Mouse (Mus musculus) T-helper 1 cell (primary cell): ENCODE measurements around the gene Mt1.
"Not testable (repeated sequence)": the region's sequence is repeated elsewhere in the genome, so short reads cannot be mapped to it uniquely, and the experiment has no call there.

Source experiments
- in situ Hi-C: fragments of 300-600 bp; cut with MboI, MseI; formaldehyde crosslinking; loops from one replicate; pipeline ENCODE4 v1.15.1; 2025; ENCODE audit warnings: high pct_unique_total_duplicates

The Mt1 gene

DNA sequence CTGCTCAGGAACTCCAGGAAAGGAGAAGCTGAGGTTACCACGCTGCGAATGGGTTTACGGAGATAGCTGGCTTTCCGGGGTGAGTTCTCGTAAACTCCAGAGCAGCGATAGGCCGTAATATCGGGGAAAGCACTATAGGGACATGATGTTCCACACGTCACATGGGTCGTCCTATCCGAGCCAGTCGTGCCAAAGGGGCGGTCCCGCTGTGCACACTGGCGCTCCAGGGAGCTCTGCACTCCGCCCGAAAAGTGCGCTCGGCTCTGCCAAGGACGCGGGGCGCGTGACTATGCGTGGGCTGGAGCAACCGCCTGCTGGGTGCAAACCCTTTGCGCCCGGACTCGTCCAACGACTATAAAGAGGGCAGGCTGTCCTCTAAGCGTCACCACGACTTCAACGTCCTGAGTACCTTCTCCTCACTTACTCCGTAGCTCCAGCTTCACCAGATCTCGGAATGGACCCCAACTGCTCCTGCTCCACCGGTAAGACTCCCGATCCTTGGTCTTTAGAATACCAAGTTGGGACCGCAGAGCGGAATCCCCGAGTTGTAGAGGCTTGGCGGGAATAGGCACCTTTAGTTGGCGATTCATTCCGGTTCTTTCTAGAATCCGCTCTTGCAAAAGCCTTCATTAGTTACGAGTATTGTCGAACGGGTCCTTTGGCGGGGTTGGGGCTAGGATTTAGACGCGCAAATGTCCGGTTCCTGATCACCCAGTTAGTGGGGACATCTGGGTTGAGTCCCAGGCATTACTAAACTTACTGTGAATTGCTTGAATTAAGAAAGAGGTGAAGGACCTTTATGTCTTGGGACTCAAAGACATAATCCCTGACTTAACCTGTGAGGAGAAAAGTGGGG is at the start of gene Mt1:
Gene Mt1, plus strand, starts transcription at position 226 of the 856 bp plus-strand sequence.
- in situ Hi-C loops: no loop called here

DNA sequence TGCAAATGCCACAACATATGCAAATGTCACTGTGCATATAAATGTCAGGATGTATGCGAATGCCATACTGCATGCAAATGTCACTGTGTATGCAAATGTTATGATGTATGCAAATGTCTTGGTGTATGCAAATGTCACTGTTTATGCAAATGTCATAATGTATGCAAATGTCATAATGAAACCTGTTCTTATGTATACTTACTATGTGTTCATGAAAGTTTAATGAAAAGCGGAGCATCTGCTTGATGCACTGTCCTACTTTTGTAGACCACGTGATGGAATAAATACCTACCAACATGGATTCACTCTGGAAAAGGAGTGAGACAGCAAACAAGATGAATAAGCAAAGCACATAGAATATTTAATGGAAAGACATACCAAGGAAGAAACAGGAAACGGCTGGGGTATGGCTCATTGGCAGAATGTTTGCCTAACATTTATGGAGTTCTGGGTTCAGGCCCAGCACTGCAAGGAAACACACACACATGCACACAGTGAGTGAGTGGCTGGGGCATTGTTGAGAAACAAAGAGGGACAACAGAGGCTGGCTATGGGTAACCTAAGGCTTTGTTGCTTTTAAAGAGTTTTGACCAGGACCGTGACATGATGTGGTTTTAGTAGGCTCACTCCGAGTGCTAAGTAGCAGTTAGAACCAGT is 49.6 kb upstream of the Mt1 start:
- in situ Hi-C loops: no loop called here

DNA sequence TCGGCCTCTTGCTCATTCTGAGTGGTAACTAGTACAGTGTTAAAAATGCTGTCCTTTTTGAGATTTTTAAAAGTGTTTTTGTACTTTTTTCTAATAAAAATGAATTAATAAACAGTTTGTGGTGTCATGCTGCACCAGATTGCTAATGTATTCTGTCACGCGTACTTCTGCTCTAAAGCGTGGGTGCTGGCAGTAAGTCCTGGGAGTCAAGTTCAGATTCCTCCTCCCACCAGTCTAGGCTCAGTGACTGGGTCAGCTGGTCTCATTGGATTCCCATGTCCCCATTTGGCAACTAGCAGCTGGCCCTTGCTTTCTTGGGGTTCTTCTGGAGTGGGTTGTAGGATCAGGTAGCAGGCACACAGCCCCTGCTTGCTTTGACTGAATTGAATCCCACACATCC is 48.8 kb upstream of the Mt1 start:
- in situ Hi-C loops: no loop called here

DNA sequence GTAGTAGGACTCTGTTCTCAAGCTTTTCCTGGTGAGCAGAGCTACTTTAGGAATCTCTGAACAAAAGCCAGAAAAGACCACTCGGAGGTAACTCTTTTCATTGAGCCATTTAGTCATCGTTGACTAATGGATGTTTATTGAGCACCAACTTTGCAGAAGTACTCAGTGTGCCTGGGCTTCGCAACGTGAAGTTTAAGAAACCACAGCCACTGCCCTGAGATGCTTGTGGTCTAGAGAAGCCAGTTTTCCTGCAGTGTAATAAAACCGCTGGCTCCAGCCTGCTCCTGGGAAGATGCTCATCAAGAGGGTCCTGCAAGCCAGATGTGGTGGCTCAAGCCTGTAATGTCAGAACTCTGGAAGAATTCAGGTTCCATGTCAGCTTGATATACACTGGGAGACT is 46.8 kb upstream of the Mt1 start:
- in situ Hi-C loops: no loop called here

DNA sequence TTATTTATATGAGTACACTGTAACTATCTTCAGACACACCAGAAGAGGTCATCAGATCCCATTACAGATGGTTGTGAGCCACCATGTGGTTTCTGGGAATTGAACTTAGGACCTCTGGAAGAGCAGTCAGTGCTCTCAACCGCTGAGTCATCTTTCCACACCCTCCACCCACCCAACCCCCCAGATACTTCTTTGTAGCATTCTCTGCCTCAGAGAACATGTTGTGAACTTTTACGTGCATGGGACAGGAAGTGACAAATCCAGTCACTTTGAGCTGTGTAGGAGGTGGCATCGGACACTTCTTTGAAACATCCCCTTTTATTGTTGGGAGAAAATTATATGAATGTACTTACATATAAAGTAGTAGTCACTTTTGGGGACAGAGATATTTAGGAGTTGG is 44.3 kb upstream of the Mt1 start:
- in situ Hi-C loops: not testable (repeated sequence)

DNA sequence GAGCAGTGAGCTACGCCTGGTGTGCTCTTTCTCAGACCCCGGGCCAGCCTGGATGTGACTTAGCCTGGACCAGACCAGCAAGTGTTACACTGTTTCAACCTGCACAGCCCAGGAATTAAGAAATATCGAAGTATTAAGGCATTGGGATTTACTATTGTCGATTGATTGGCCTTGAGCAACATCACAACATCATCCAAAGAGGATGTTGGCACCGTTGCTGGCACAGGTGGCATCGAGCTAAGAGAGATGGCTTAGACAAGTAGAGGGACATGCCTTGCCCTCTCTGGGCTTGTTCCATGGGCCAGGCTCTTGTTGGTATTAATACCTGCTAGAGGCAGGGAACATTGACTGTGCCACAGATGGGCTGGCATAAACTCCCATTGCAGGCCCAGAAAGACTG is 43.3 kb upstream of the Mt1 start:
- in situ Hi-C loops: no loop called here

DNA sequence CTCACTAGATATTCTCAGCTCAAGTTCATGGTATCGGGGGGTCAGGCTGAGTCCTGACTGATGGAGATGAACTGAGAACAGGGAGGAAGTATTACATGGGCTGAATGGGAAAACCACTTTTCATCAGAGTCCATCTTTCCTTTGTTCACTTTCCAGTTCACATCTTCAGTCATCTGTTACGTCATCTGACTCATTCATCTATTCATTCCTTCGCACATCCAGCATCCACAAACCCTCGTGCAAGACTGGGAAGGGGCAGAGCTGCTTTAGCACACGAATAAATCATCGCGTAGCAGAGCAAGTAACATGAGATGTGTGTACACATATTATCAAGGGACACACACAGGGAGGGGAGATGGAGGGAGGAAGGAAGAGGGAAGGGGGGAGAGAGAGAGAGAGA is 42.7 kb upstream of the Mt1 start:
- in situ Hi-C loops: no loop called here

DNA sequence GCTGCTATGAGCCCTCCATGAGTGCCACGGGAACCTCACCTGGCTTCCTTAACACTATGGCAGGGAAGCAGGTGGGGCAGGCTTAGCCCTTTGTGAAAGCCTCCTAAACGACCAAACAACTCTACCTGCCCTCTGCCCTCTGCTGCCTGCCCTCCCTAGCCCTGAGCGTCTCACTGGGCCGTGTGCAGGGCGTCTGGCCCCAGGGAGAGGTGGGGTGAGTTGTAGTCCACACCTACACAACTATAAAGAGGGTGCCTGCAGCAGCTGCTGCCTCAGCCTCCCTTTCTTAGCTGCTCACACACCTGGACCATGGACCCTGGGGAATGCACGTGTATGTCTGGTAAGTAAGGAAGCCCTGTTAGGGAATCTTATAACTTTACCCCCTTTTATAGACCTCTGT is 41.9 kb upstream of the Mt1 start, which contains the start of gene Mt4:
Gene Mt4, plus strand, starts transcription at position 265 of the 400 bp plus-strand sequence.
- in situ Hi-C loops: no loop called here

DNA sequence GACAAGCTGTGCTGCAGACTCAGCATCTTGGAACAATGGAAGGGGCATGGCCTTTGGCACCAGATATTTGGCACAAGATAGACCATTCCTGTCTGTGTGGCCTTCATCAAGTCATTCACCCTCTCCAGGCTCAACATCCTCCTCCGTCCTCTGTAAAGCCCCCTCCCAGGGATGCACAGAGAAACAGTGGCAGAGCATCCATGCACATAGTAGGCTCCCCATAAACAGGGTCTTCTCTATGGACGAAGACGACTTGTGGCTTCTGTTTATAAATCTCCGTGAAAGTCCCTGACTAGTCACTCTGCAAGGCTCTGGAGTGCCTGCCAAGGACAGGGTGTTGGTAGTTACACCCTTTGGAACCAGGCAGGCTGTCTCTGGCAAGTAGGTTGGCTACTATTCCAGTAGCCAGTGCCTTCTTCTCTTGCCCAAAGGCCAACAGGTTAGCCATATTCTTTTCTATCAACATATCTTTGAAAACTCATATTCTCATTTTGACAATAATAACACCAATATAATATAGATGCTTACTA is 38.6 kb upstream of the Mt1 start:
- in situ Hi-C loops: no loop called here

DNA sequence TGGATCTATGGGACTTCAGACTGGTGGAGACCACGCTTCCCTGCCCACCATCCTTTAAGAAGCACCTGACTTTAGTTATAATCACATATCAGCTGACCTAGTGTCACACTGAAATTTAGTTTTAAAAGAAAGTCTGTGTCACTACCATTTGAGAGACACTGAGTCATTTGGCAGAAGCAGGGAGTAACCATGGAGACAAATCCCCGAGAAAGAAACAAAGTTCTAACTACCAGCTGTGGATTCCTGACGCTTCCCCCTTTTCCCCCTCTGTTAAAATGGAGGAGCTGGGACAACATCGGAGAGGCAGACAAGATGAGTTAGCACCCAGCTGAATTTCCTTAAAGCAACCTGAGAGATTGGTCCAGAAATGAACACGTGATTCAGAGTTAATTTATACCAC is 30.6 kb upstream of the Mt1 start:
- in situ Hi-C loops: no loop called here

DNA sequence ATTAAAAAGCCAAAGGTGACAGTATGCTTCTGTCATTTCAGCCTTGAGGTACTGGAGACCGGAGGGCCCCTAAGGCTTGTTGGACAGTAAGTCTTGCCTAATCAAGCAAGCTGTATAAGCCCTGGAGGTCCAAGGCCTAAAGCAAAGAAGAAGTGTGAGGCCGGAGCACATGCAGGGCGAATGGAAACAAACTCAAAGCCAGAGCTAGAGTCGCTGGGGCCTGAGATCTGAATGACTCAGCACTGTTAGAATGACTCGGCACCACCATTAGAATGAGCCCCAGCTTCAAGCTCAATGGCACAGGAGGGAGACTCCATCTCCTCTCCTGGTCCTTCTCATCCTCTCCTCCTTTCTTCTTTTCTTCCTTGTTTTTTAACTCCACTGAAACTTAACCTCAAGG is 28.0 kb upstream of the Mt1 start:
- in situ Hi-C loops: no loop called here

DNA sequence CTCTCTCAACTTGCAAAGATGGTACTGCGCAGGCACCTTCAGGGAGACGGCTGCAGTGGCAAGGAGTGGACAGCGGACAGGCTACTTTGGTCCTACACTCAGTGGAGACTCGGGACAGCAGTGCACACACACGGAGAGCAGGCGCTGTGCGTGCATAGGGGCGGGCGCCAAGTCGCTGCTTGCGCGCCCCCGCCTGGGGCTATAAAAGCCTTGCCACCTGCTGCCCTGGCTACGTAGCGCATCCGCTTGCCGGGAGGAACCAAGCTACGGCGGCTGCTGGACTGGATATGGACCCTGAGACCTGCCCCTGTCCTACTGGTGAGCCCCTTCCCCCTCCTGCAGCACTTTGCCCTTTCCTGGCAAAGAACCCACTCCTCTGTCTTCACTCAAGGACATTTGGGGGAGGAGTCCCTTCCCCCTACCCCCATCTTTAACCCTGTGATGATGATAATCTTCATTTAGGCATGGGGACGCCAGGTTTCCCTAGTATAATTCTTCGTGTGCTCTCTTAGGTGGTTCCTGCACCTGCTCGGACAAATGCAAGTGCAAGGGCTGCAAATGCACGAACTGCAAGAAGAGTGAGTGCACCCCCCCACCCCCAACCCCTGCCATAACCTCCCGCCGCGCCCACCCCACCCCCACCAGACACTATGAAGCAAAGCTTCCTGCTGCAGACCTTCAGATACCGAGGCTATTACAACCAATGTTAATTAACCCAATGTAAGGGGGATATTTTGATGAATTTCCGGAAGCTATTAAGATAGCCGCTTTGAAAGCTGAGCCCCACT is 26.2 kb upstream of the Mt1 start, which contains the start of gene Mt3:
Gene Mt3, plus strand, starts transcription at position 95 of the 788 bp plus-strand sequence.
- in situ Hi-C loops: no loop called here

DNA sequence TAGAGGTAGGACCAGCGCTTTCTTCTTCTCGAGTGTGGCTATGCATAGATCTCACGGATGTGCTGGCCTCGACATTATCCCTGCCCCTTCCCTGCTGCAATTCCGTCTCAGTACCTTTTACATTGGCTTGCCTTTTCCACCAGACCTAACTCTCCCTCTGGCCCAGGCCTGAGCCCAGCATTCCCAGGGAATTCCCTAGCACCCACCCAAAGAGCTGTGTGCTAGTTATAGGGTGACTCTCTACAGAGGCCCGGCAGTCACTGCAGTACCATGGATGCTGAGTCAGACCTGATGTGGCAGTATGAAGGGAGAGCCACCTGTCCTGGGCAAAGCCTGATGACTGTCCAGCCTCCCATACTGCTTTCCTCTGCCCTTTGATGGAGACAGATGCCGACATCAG is 25.4 kb upstream of the Mt1 start:
- in situ Hi-C loops: no loop called here

DNA sequence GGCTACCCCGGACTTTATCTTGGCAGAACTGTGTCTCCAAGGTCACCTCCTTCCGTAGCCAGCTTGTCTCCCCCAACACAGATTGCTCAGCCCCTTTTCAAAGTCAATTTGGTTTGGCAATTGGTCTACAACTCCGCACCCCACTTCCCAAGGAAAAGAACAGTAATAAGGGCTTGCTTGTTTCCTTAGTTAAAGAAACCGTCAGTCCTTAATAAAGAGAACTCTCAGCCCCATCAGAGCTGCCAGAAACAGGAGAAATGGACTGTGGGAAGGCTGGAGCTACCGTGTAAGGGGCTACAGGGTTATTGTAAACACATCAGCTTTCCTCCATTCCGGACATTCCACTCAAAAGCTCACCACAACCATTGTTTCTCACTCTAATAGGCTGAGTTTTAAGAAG is 24.3 kb upstream of the Mt1 start:
- in situ Hi-C loops: no loop called here

DNA sequence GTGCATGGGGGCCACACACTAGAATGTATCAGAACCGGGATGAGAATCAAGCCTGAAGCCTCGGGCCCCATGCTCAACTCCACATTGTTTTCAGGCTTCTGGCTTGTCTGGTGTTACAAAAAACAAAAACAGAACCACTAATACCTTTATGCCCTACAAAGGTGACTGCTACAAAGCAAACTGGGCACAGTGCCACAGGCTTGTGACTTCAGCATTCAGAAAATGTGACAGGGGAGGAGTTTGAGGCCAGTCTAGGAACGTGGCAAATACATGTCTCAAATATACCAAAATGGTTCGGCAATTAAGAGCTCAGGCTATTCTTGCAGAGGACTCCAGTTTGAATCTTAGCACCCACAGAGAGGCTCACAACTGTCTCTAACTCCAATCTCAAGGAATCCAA is 22.8 kb upstream of the Mt1 start:
- in situ Hi-C loops: no loop called here

DNA sequence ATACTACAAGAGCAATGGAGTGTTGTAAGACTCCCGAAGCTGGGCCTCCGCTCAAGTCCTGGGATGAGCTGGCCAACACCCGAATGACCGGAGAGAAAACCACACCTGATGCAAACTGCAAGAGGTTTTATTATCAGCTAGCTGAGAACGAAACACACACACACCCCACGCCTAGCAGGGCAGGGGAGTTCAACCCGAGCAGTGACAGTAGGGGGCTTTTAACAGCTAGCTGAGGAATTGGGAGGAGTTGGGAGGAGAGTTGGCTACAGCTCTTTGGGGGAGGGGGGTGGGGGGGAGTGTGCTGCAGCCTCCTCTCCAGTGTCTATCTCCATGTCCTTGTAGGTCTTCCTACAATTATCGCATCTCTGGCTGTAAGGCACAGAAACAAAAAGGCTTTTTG is 13.1 kb upstream of the Mt1 start:
- in situ Hi-C loops: loop anchor here (5.0 kb wide), 1 partner anchor 37 kb away; no protein-coding TSS in a partner anchor

DNA sequence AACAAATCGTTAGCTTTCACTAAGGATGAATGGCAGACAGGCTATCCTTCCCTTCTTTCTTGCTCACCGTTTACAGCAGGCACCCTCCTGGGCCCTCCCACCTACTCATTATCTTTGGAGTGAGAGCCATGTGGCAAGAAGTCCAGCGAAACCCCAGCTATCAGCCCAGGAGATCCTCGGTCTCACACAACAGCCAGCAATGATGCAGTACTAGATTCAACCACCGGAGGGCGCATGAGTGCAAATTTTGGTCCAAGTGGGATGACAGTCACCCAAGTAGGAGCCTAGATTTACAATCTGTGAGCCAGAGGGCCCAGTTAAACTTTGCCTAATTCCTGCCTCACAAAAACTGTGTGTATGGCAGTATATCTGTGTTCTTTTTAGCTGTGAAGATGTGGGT is 11.6 kb upstream of the Mt1 start:
- in situ Hi-C loops: loop anchor here (5.0 kb wide), 1 partner anchor 35 kb away; no protein-coding TSS in a partner anchor

DNA sequence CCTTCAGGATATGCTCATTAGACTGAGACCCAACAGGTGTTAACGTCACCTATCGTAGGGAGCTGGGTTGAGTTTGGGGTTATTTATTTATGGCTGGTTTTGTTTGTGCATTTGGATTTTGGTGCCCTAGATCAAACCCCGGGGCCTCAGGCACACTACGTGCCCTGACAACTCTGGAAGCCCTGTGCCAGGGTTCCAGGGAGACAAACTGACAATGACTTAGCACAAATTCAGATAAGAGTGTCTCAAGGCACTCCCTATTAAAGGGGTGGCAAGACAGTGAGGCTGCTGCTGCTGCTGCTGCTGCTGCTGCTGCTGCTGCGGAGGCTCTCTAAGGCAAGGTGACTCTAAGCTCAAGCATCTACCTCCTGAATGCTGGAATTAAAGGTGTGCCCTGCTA is 9.3 kb upstream of the Mt1 start:
- in situ Hi-C loops: loop anchor here (5.0 kb wide), 1 partner anchor 33 kb away; no protein-coding TSS in a partner anchor

DNA sequence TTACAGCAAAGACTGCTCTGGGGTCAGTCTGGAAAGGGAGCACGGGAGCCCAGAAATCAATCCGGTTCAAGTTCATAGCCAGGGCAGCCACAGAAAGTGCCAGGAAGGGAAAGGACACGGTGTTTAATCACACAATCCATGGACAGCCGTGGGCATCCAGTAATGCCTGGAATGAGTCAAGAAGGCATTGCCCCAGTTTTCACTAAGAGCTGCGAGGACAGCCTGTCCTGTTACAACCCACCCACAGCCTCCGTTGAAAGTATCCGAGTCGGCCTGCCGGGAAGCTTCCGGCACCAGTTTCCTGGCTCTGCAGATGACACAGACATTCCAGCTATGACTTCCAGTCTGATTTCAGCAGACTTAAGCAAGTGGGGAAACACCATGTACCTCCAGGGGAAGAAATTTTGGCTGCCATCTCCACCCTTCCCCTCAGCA is 7.5 kb upstream of the Mt1 start:
- in situ Hi-C loops: no loop called here

DNA sequence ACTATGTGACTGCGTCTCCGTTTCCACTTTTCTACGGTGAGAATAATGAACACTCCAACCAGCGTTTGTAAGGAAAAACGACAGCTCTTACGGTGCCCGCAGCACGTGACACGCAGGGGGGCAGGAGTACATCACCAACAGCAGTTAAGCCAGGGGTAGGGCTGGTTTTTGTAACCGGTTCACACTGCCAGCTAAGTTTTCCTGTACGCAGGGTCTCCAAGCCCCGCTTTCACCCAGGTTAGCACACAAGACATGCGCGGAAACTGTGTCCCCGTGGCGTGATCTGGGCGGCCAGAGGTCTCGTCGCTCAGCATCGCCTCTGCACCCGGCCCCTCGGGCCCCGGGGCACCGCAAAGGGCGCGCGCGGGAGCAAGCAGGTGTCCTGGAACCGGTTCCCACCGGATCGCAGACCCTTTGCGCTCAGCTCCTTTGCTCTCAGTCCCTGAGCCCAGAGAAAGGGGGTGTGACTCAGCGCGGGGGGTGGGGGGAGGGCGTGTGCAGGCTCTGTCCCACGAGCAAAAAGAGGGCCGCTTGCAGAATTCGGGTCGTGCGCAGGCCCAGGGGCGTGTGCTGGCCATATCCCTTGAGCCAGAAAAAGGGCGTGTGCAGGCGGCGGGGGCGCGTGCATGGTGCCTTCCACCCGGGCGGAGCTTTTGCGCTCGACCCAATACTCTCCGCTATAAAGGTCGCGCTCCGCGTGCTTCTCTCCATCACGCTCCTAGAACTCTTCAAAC is 6.6 kb upstream of the Mt1 start, which contains the start of gene Mt2:
Gene Mt2, plus strand, starts transcription at position 590 of the 734 bp plus-strand sequence.
- in situ Hi-C loops: no loop called here
